Mouse (Mus musculus): ENCODE measurements at regions not wholly inside any gene's neighbourhood (a gene's known extent, or its start where the extent isn't known, plus 50 kb on each side); places are given as distances from the start of the nearest gene placed in this dataset.
A peak's percentile ranks its signal among the peaks of the same experiment; 100 is the strongest.

DNA sequence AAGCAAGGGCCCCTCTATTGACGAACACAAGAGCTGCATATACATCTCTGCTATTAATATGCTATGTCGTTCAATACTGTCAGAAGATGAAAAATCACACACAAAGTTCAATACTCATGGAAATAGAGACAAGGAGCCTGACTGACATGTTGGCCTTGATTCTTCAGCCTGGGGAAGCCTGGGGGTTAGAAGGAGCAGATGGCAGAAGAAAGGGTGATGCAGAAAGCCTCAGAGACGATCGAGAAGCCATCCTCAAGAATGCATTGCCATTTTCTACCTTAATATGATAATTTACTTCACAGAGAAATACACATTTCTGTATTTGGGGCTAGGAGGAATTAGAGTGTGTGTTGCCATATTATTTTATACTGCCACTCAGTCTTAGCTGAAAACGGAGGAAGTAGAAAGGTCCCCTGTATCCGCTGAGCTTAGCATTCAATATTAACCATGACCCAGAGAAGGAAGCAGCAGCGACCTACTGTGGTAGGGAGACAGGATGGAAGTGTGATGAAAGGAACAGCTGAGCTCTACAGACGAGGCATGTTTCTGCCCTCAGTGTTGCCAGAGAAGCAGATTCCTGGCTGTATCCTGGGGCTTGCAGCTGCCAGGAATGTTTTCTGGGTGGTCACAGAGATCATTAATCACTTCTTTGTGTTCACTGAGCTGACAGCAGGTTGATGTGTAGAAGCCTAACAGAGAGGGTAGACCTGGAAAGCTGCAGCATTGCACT lies 105.2 kb downstream of the Lrig3 start:
- DNase-seq: no peak

DNA sequence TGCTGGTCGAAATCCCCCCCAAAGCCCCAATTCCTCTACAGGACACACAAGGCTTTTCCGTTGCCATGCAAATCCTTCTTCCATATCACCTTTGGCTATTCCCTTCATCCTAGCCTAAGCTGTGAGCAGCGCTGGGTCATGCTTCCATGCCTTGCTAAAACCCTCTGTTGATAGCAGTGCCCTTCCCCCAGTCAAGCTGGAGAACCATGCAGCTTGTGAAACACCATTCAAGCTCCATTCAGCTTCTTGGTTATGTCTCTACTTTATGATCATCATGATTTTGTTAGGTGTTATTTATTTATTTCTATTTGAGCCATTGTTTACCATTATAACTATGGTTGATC lies 105.7 kb downstream of the Lrig3 start:
- no peak for DNase-seq

GRCm38 (mm10) chr10:126077313-126077966 lies 111.5 kb downstream of the Lrig3 start:
- DNase-seq: no peak

DNA sequence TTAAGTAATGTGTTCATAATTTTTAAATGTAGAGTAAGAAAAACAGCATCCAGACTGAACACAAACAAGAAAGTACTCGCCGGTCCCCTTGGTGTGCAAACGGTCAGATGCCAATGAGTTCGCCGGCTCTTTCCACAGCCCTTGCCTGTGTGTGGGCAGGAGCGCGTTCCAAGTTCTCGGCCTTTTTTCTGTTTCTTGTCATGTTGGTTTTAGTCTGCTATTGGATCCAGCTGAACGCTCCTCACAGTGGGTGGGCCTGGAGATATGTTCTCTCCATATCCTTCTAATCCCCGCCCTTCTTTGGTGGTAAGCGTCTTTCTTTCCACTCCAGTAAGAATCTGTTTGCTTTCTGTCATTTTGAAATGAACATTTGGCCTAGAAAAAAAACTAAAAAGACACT lies 116.6 kb downstream of the Lrig3 start:
- peak; percentile 10 for DNase-seq

DNA sequence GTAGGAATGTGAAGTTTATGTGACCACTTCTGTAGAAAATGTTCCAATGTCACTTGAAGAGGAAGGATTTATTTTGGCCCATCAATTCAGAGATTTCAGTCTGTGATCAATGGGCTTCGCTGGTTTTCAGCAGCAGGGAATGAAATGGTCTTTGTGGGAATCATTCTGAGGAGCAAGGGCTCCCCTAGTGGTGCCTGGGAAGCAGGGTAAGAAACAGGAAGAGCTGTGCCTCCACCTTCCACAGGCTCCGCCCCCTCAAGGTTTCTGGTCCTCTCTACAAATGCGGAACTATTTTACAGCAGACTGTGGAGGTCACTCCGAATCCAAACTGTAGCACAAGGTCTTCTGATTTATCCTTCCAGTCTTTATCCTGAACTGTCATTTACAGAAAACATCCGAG lies 120.7 kb downstream of the Lrig3 start:
- no peak for DNase-seq

DNA sequence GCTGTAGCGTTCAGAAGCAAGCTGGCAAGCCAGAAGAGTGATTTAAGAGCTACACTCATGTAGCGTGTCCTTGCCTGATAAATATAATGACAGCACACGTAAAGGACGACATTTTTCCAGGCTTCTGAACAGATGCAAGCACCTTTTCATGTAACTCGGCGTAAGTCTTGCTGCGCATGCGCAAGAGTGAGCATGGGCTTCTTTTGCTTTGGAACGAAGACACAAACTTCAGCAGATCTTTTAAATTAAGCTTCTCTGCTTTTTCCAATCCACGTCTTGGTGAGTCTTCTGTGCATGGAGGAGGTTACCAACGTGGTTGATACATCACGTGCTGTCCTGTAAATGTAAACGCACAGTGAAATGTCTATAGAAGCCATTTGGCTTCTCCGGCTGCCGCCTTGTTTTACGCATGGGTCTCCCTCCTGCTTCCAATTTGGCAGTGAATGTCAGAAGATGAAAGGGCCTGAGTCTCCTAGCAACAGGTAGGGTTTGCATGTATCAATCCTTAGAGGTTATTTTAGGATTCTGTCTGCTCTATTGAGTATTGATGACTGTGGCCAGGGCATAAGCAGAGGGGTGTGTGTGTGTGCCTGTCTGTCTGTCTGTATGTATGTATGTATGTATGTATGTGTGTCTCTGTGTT lies 128.4 kb downstream of the Lrig3 start:
- no peak for DNase-seq

DNA sequence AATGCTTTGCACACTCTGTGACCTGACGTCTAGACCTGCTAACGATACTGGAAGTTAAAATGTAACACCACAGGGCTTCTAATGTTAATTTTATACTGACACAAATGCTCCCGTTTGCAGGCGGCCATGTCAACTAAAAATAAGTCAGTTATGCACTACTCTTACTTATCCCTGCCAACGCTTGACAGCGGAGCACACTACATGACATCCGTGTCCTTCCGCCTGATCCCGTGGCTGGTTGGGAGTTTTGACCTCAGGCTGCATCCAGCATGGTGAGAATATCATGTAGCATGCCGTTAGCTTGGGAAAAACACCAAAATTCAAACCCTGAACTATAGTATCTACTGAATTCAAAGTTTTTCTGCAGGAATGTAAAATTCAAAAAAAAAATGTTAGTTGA lies 131.9 kb downstream of the Lrig3 start:
- no peak for DNase-seq

DNA sequence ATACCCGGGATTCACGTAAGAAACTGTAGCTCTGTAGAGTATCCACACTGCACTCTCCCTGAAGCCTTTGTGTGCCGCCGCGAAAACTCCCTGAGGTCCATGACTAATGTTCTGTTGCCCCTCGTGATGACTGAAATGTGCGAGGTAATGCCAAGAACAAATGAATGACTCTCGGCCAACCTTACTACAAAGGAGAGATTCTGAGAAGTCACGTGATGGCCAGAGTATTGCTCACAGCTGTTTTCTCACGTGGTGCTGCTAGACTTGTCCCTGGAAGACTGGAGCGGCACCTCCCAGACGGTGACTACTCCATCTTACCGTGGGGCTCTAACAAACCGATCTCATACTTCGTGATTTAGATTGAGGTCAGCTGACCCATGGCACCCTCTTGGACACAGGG lies 136.9 kb downstream of the Lrig3 start:
- no peak for DNase-seq

DNA sequence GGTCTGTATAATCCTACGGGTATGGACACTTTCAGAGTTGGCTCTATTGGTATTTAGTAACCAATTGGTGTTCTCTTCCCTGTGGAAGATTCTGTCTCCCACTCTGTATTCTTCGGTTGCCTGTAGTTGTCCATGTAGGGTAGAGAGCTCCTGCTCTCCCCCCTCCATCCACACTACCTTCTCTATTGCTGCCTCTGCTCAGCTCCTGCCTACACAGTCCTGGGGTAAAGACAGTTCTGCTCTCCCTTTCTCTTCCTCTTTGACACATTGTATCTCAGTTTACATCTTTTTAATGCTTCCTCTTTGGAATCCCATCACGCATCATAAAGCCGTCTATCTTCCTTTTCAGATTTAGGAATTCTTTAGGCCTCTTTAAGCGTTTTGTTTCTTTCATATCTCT lies 147.1 kb downstream of the Lrig3 start:
- DNase-seq: no peak

GRCm38 (mm10) chr10:126115386-126115785 lies 149.4 kb downstream of the Lrig3 start:
- DNase-seq: no peak

- no peak for DNase-seq
Measured at GRCm38 (mm10) chr10:126121626-126122025, 155.7 kb downstream of the Lrig3 start.

DNA sequence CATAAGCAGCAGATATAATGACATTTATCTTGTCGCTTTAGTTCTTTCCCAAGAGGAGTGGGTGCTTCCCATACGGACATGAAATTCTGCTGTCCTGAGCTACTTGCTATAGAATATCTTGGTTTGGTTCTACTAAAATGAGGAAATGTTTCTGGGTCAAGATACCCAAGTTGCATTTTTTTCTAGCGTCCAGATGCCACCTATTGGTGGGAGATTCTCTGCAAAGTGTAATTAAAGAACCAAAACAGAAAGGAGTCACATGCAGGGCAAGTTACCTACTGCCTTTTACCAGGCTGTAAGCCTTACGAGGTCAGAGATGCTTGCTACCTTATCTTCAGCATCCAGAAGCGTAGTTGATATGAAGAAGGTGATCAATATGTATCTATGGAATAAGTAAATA lies 156.5 kb downstream of the Lrig3 start:
- no peak for DNase-seq

DNA sequence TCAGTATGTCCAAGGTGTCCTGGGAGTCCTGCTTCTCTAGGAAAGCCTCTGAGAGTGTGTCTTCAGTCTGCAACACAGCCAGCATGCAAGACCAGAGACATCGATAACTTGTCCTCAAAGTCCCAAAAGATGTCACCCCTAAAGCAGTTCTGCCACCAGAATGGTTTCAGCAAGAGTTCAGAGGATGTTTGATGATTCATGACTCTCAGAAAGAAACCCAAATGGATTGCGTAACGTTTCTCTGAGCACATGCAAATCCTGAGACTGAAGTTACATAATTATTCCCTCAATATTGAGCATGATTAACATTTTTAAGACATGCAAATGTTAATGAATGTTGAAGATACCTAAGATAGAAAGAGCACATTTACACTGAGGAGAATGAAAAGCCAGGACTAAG lies 167.2 kb downstream of the Lrig3 start:
- DNase-seq: no peak

DNA sequence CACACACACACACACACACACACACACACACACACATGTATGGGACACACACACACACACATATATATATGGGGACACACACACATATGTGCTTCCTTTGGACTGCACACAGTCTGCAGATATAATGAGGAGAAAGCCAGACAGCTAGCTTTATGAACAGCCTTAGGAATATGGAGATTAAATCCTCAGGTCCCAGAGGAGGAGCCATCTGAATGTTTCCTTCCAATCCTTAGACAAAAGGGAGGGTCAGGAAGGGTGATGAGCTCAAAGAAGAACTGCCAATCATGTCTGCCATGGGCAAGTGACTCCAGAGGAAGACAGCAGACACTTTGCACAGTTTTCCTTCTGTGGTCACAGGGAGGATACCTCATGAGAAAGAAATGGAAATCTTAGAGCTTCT lies 168.0 kb downstream of the Lrig3 start:
- no peak for DNase-seq

DNA sequence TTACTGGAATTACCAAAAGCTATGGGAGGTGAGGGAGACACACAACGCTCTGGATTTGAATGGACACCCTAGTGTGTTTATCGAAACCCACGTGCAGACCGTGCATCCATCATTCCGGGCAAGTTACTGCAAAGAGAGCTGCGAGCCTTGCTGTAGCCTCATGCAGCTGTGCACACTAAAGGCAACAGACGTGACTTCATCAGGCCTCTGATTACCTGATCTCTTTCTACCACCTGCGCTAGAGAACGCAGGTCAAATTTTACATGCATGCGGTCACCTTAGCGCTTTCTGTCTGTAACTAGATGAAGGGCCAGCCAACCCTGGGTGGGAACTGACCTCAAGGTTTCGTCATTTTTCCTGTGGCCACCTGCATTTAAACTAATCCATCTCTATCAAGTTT lies 172.6 kb downstream of the Lrig3 start:
- DNase-seq: no peak

- no peak for DNase-seq
Measured at GRCm38 (mm10) chr10:126141586-126141985, 175.6 kb downstream of the Lrig3 start.

- peak; percentile 56 for DNase-seq
Measured at GRCm38 (mm10) chr10:126143833-126144232, 177.9 kb downstream of the Lrig3 start.

DNA sequence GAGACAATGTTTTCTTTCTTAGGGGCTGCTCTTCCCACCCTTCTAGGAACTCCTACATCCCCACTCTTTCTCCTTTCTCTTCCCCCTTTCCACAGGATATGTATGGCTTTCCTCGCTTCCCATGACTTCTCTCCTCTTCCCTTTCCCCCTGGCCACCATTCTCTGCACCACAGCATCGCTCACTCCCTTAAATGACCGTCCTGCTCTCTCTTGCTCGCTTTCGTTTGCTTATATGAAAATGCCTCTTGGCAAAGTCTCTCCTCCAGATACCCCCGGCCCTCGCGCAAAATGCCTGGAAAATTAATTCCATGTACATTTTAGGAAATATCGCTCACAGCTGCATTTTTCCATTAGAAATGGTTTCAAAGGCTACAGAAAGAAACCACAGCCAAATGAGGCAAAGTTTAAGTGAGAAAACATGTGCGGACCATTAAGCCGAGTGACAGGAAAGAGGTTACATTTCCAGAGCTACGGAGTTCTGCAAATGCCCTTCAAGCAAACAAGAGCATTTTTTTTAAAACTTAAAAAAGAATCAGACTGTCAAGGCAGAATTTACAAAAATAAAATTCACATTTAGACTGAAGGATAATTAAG lies 178.7 kb downstream of the Lrig3 start:
- DNase-seq: no peak

- no peak for DNase-seq
Measured at GRCm38 (mm10) chr10:126157300-126157699, 191.3 kb downstream of the Lrig3 start.

GRCm38 (mm10) chr10:126165215-126165614 lies 199.2 kb downstream of the Lrig3 start:
- no peak for DNase-seq

GRCm38 (mm10) chr10:126169095-126169873 lies 203.3 kb downstream of the Lrig3 start:
- no peak for DNase-seq

DNA sequence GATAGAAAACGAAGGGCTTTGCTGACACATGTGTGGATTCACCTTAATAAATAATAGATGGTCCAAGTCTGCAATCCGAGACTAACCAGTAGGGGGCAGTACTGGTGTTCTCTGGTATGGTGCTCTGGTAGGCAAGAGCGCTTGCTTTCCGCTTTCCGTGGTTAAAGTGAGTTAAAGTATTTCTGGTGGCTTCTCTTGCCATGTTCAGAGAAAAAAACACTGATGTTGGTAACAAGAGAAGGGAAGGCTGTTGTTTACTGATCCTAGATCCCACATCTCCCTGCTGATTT lies 203.9 kb downstream of the Lrig3 start:
- DNase-seq: peak; percentile 29

- no peak for DNase-seq
Measured at GRCm38 (mm10) chr10:126176759-126177473, 210.9 kb downstream of the Lrig3 start.

Data from lung, postnatal 14 days (tissue).